Mouse (Mus musculus): Measurements from ENCODE around the gene Casr. TPM values are rescaled to one million over a fixed set of nuclear protein-coding genes. Genes with fewer than 3 reads are reported as not detected.

Gene Casr
- total RNA-seq, 2 experiments from 2014 or later, result 0.75 to 1.5 TPM

GRCm38 (mm10) chr16:36543091-36543490, 18.9 kb downstream of the Casr start:
- Histone ChIP-seq H3K4me3 (no peak overlapping the region), H3K27ac (no peak overlapping the region)
- no peak for TF ChIP-seq CTCF (IDR thresholded peaks at IDR 0.05)
- DNase-seq (ENCODE audit: extremely low spot score in 1 of 2, low spot score in 2 of 2), result no peak
- intact Hi-C loops (cut with DNase I), result no loop called here

GRCm38 (mm10) chr16:36540834-36541233, 21.1 kb downstream of the Casr start:
- intact Hi-C loops (cut with DNase I), result no loop called here
- DNase-seq (ENCODE audit: extremely low spot score in 1 of 2, low spot score in 2 of 2), result no peak
- no peak for TF ChIP-seq CTCF (IDR thresholded peaks at IDR 0.05)
- Histone ChIP-seq H3K27ac (no peak overlapping the region), H3K4me3 (no peak overlapping the region)

DNA sequence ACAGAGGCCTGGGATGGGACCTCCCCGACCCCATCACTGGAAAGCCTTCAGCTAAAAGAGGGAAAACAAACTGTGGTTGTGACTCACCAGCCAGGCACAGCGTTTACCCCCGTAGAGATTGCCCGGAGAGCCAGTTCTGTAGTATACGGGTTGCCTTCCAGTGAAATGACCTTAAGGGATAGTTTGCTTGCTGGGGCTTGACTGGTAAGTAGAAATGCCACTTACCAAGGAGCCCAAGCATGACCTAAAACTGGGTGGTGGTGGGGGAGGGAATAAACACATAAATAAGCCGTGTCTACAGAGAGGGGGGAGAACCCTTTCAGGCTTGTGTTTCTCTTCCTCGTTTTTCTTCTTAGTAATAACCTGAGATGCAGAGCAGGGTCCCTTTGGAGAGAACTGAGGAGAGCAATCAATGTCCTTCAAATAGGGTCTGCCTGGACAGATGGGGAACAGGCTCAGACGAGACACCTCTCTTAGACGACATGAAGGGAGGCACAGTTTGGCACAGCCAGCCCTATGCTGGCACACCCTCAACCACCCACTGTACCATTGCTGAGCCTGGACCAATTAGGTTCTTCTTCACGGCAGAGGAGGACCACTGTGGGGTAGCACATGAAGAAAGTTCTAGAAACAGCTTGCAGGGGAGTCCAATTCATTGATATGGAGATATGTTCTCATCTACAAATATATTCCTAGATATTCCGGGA, 28.8 kb downstream of the Casr start:
- DNase-seq (ENCODE audit: extremely low spot score in 1 of 2, low spot score in 2 of 2), result no peak
- Histone ChIP-seq H3K4me3 (no peak overlapping the region), H3K27ac (no peak overlapping the region)
- TF ChIP-seq CTCF (IDR thresholded peaks at IDR 0.05), result no peak
- intact Hi-C loops (cut with DNase I), result no loop called here

- TF ChIP-seq CTCF (IDR thresholded peaks at IDR 0.05), result no peak
- no peak for DNase-seq (ENCODE audit: extremely low spot score in 1 of 2, low spot score in 2 of 2)
- intact Hi-C loops (cut with DNase I), result no loop called here
- no peak overlapping the region for H3K4me3 ChIP-seq
- H3K27ac ChIP-seq, result no peak overlapping the region
Measured at GRCm38 (mm10) chr16:36532046-36532445, 29.9 kb downstream of the Casr start.

DNA sequence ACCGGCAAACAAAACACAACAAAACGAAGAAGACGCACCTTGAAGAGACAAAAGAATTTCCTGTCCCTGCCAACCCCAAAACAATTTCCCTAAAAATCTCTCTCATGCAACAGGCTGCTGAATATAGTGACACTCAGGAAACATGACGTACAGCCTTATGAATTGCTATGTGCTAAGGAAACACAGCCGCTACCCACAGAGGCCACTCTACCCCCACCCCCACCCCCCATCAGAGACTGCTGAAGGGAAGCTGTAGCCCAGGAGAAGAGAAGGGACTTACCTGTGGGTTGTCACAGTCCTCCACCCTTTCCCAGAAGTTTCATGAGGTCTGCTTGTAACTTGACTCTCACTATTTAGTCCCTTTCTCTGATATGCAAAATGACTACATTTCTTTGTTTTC, 30.3 kb downstream of the Casr start:
- H3K27ac ChIP-seq, result no peak overlapping the region
- DNase-seq (ENCODE audit: extremely low spot score in 1 of 2, low spot score in 2 of 2), result no peak
- intact Hi-C loops (cut with DNase I), result no loop called here
- TF ChIP-seq CTCF (IDR thresholded peaks at IDR 0.05), result no peak
- no peak overlapping the region for H3K4me3 ChIP-seq

DNA sequence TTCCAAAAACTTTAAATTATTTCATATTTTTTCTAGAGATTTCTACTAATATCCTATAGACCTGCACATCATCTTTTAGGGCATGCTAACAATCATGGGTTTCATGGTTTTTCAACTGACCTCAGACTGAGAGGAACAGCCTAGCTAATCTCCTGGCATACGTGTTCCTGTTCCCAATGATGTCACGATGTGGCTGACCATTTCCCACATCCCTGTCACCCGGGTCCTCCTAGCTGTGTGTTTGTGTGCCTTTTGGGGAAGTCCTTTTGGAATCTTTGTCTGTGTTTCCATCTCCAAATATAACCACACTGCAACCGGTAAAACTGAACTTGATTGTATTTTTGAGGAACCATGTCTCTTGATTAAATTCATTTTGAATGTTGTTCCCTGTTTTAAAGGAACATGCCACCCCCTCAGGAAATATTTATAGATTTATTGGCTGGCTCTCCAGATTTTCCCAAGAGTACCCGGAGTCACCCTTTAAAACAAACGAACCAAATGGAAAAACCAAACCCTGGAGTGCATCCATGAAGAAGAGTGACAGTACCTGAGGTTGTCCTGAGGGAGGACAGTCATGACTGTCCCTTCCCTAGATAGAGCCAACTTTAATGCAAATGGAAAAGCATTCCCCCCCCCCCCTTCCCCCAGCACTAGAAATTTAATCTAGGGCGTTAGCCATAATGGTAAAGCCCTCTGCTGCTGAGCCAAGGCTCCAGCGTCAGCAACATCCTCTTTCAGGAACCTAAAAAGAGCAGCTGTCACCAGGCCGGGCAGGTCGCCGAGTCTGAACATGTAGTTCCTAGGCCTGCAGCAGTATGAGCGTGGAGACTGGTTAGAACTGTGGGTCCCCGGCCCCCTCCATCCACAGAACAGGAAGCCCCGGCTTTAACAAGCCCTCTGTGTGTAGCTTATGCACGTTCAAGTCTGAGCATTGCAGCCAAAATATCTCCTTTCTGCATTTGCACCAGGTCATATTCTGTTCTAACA, 31.1 kb downstream of the Casr start:
- H3K27ac ChIP-seq, result no peak overlapping the region
- intact Hi-C loops (cut with DNase I), result no loop called here
- TF ChIP-seq CTCF (IDR thresholded peaks at IDR 0.05), result no peak

DNA sequence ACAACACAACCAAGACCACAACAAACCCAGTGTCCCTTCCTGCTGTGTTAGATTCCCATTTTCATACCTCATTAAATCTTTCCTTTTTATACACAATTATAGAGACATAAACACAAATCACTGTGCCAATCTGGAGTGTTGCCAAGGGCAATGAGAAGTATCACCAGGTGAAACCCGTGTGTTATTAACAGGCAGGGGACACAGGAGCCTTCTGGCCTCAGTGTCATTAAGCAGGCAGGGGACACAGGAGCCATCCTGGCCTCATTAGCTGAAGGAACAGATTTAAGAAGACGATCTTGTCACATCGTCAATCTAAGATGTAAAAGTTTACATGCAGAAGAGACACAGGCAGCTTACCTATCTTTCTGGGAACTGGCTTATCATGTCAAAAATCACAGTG, 33.1 kb downstream of the Casr start:
- no peak for TF ChIP-seq CTCF (IDR thresholded peaks at IDR 0.05)
- no peak overlapping the region for H3K4me3 ChIP-seq
- no peak overlapping the region for H3K27ac ChIP-seq
- DNase-seq (ENCODE audit: extremely low spot score in 1 of 2, low spot score in 2 of 2), result no peak
- intact Hi-C loops (cut with DNase I), result no loop called here

More for the DNA sequence above, 31.1 kb downstream of the Casr start:
- H3K4me3 ChIP-seq, result no peak overlapping the region
- DNase-seq (ENCODE audit: extremely low spot score in 1 of 2, low spot score in 2 of 2), result no peak

DNA sequence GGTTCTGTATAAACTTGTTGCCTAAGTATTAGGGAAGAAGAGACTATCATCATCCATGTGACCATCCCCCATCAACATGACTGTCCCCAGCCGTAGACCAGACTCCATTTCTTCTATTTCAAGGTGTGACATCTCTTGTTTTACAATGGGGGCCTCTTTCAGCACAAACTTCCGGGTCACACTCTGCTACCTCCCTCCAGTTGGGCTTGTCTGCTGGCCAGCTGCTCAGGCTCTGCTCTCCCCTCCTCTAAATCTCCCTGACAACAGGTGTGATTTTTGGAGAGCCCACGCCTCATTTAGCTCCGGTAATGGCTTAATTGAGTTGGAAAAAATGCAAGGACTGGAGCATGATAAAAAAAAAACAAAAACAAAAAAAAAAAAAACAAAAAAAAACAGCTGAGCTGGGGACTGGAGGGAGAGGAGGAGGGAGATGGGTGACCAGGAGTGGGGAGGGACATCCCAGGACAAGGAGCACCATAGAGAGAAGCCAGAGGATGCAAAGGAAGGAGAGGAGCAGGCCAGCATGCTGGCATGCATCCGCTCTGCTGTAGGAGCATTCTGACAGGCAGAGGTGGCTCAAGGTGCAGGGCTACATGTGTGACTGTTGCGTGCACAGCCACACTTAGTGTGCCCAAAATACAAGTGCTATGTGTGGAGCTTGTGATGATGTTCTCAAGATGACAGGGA, 35.2 kb downstream of the Casr start:
- no peak overlapping the region for H3K4me3 ChIP-seq
- DNase-seq (ENCODE audit: extremely low spot score in 1 of 2, low spot score in 2 of 2), result no peak
- no peak for TF ChIP-seq CTCF (IDR thresholded peaks at IDR 0.05)
- intact Hi-C loops (cut with DNase I), result no loop called here
- no peak overlapping the region for H3K27ac ChIP-seq

DNA sequence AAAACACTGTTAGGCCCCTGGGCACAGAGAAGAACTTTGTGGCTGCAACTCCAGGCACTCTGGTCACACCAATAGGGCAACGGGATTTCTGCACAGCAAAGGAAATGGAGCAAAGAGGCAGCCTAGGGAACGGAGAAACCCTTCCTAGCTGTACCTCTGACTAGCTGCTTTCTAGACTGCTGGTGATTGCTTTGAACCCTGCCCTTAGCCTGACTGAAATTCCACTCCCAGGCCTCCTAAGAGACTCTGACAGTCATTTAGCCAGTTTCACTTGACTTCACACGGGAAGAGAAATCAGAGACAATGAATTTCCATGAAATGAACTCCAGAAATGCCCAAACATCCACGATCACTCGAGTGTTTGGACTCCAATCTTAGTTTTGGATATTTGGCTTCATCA, 38.8 kb downstream of the Casr start:
- intact Hi-C loops (cut with DNase I), result no loop called here
- TF ChIP-seq CTCF (IDR thresholded peaks at IDR 0.05), result no peak
- H3K4me3 ChIP-seq, result no peak overlapping the region

GRCm38 (mm10) chr16:36516355-36516754, 45.6 kb downstream of the Casr start:
- DNase-seq (ENCODE audit: extremely low spot score in 1 of 2, low spot score in 2 of 2), result no peak
- no peak overlapping the region for H3K27ac ChIP-seq
- no peak for TF ChIP-seq CTCF (IDR thresholded peaks at IDR 0.05)
- H3K4me3 ChIP-seq, result no peak overlapping the region
- intact Hi-C loops (cut with DNase I), result no loop called here

More for the DNA sequence above, 38.8 kb downstream of the Casr start:
- no peak overlapping the region for H3K27ac ChIP-seq
- DNase-seq (ENCODE audit: extremely low spot score in 1 of 2, low spot score in 2 of 2), result no peak

DNA sequence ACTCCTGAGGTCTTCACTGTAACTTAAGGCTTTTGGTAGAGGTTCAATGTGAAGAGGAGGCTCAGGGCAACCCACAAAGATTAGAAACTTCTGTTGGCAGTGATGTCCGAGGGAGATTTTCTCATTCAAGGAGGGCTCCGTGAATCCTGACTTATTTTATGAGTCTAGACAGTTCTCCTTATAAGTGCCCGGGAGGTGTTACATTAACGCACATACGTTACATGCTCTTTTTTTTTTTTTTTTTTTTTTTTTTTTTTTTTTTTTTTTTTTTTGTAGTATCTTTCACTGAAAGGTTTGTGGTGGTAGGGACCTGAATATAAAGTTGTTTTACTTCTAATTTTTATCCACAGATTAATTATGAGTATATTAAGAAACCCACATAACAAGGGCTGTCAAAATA, 54.6 kb downstream of the Casr start:
- intact Hi-C loops (cut with DNase I), result no loop called here
- Histone ChIP-seq H3K27ac (no peak overlapping the region), H3K4me3 (no peak overlapping the region)
- TF ChIP-seq CTCF (IDR thresholded peaks at IDR 0.05), result no peak
- no peak for DNase-seq (ENCODE audit: extremely low spot score in 1 of 2, low spot score in 2 of 2)

GRCm38 (mm10) chr16:36506827-36507226, 55.1 kb downstream of the Casr start:
- no peak overlapping the region for H3K27ac ChIP-seq
- no peak overlapping the region for H3K4me3 ChIP-seq
- intact Hi-C loops (cut with DNase I), result no loop called here
- no peak for DNase-seq (ENCODE audit: extremely low spot score in 1 of 2, low spot score in 2 of 2)
- TF ChIP-seq CTCF (IDR thresholded peaks at IDR 0.05), result no peak

Data from left cerebral cortex, adult 2 months (tissue).